Mouse (Mus musculus) neural tube, embryonic 15.5 days (tissue): ENCODE results near the gene Nynrin. TPM values are rescaled to one million over a fixed set of nuclear protein-coding genes. Genes with fewer than 3 reads are reported as not detected.

Source experiments
- ATAC-seq: fragments of 200-750 bp; cut with Nextera tagmentation; 2 replicates; pipeline ENCODE4 v1.8.0; 2017; ENCODE audit warnings: mild to moderate bottlenecking, moderate TSS enrichment, moderate library complexity; ENCODE audit not compliant: low FRiP score
- H3K27ac ChIP-seq: fragments of 300-500 bp; sonication (generic); replicated peaks from 2 replicates; pipeline ENCODE4 v1.5.1; 2015; ENCODE audit warnings: mild to moderate bottlenecking, inconsistent platforms
- H3K27me3 ChIP-seq: fragments of 300-500 bp; sonication (generic); replicated peaks from 2 replicates; pipeline ENCODE4 v1.6.1; 2015; ENCODE audit warnings: inconsistent platforms
- H3K36me3 ChIP-seq: fragments of 300-500 bp; sonication (generic); 2 replicates; pipeline ENCODE4 v1.6.1; 2015; ENCODE audit warnings: inconsistent platforms
- H3K4me1 ChIP-seq: fragments of 300-500 bp; sonication (generic); 2 replicates; pipeline ENCODE4 v1.6.1; 2015; ENCODE audit warnings: inconsistent platforms
- H3K4me2 ChIP-seq: fragments of 300-500 bp; sonication (generic); 2 replicates; pipeline ENCODE4 v1.6.1; 2015; ENCODE audit warnings: inconsistent platforms, mild to moderate bottlenecking, moderate library complexity
- H3K4me3 ChIP-seq: fragments of 300-500 bp; sonication (generic); replicated peaks from 2 replicates; pipeline ENCODE4 v1.5.1; 2015; ENCODE audit warnings: mild to moderate bottlenecking, inconsistent platforms
- H3K9ac ChIP-seq: fragments of 300-500 bp; sonication (generic); replicated peaks from 2 replicates; pipeline ENCODE4 v1.6.1; 2015; ENCODE audit warnings: mild to moderate bottlenecking, inconsistent platforms
- H3K9me3 ChIP-seq: fragments of 300-500 bp; sonication (generic); replicated peaks from 2 replicates; pipeline ENCODE4 v1.6.1; 2016; ENCODE audit warnings: inconsistent platforms
- WGBS: fragments of 180-500 bp; shearing (Covaris S2); methylation state at CpG from one replicate; pipeline ENCODE4 v1.1.7; 2015; ENCODE audit warnings: mixed read lengths; 5-methylcytosine and 5-hydroxymethylcytosine counted together
- polyA plus RNA-seq: library from polyadenylated mRNA; unstranded; fragments of >200 nt; fragmentation: Nextera tagmentation; extraction: Ambion mirVana; gene quantifications from 2 replicates; pipeline ENCODE4 v1.2.1, GENCODE M21; 2015

Gene Nynrin
- polyA plus RNA-seq, 1 experiment from 2014 or later, result 9.5 TPM

DNA sequence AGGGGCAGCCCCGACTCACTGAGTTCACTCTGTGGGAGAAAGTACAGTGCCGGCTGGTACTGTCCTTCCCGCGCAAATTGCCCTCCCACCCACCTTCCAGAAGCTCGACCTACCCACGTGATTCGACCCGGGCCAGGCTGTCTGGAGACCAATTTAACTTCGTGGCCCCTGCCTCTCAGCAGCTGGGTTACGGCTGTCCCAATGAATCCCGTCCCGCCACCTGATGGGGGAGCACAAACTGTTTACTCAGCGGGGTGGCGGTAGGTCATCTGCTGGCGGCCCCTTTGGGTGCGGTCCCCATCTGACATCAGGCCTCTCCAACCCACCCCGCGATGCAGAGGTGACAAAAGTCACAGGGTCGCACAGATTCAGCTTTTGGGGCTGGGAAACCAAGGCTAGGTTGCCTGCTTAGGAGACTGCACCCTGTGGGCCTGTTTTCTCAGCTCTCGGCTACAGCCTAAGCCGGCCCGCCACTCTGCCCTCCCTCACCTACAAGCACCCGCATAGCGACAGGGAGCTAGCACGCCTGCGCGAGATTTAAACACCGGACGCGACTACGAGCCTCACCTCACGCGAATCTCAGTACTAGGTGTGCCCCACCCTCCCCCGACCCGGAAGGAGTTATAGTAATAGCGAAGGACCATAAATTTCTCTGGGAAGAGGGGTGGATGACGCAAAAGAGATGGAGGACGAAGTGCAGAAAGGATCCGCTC, 46.0 kb downstream of the Nynrin start, which contains the start of gene Sdr39u1:
Sdr39u1 (minus strand) TSS at position 593 of the 713 bp plus-strand sequence.
- Histone ChIP-seq H3K27ac (peak within 1 kb of the TSS; percentile 88), H3K4me1 (peaks cover 22% of the 10 kb centered on the region), H3K4me3 (peak within 1 kb of the TSS; percentile 56), H3K9ac (peak within 1 kb of the TSS; percentile 77), H3K27me3 (no peaks in the 10 kb centered on the region), H3K4me2 (peak within 1 kb of the TSS; percentile 86), H3K36me3 (peaks cover 35% of the 10 kb centered on the region), H3K9me3 (no peaks in the 10 kb centered on the region)
- 2% methylated on average over 39 of the region's 39 CpGs for WGBS
- ATAC-seq, result peak; percentile 97

DNA sequence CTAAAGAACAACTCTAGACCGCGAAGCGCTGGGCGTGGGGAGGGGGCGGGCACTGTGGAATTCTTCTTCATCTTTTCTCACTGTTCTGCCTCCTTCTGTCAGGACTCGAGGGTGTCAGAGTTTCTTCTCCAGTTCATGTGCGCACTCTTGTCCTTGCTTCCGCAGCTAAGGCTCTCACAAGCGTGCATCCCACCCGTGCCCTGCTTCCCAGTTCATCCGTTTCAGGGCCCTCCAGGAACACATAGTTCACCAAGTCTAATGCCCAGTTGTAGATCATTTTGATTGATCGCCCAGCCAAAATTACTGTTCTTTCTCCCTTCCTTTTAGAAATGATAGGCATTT, 46.6 kb downstream of the Nynrin start:
- H3K4me3 ChIP-seq, result peak overlapping the region; percentile 56
- ATAC-seq, result peak; percentile 65
- WGBS, result 7% methylated on average over 12 of the region's 12 CpGs
- peak overlapping the region; percentile 77 for H3K9ac ChIP-seq
- H3K9me3 ChIP-seq, result no peaks in the 10 kb centered on the region
- H3K36me3 ChIP-seq, result peaks cover 30% of the 10 kb centered on the region
- H3K27me3 ChIP-seq, result no peaks in the 10 kb centered on the region
- peak overlapping the region; percentile 88 for H3K27ac ChIP-seq
- peak overlapping the region; percentile 86 for H3K4me2 ChIP-seq
- peaks cover 22% of the 10 kb centered on the region for H3K4me1 ChIP-seq

DNA sequence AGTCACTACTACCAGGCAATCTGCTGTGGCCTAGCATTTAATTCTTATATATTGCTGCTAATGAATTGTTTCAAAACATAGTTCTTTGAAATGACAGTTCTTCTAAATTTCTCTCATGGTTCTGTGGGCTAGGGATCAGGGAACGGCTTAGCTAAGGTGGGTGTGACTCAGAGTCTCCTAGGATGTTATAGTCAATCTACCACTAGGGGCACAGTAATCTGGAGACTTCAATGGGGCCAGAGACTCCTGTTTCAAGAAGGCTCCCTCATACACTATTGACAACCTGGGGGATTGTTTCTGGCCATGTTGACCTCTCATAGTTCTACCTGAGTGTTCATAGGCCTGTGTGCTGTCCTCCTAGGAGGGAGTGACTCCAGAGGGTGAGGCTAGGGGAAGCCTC, 51.7 kb downstream of the Nynrin start:
- no peak overlapping the region for H3K4me2 ChIP-seq
- H3K36me3 ChIP-seq, result no peaks in the 10 kb centered on the region
- no peaks in the 10 kb centered on the region for H3K9me3 ChIP-seq
- H3K4me3 ChIP-seq, result no peak overlapping the region
- H3K27ac ChIP-seq, result no peak overlapping the region
- no peak overlapping the region for H3K9ac ChIP-seq
- peaks cover 7% of the 10 kb centered on the region for H3K4me1 ChIP-seq
- WGBS, result 35% methylated on average over 1 of the region's 1 CpGs
- ATAC-seq, result no peak
- H3K27me3 ChIP-seq, result no peaks in the 10 kb centered on the region

DNA sequence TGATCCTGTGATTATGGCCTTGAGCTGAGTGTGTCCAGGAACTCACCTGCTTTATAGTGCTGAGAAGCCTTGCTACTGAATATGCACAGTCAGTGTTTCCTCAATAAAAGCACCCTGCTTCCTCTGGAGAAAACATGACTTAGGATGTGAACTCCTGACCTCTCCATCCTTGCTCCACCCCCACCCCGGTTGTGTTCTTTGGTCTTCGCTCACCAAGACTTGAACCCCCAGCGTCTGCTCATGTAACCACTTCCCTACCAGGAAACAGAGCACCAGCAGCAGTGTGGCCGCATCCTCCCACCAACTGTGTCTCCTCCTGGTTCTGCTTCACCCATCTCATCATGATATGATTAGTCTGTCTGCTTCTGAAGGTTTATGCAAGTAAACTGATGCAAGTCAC, 59.6 kb downstream of the Nynrin start:
- Histone ChIP-seq H3K4me3 (no peak overlapping the region), H3K36me3 (no peaks in the 10 kb centered on the region), H3K4me1 (no peaks in the 10 kb centered on the region), H3K9me3 (no peaks in the 10 kb centered on the region), H3K27ac (no peak overlapping the region), H3K27me3 (no peaks in the 10 kb centered on the region), H3K9ac (no peak overlapping the region), H3K4me2 (no peak overlapping the region)
- ATAC-seq, result no peak
- WGBS, result 68% methylated on average over 4 of the region's 4 CpGs

DNA sequence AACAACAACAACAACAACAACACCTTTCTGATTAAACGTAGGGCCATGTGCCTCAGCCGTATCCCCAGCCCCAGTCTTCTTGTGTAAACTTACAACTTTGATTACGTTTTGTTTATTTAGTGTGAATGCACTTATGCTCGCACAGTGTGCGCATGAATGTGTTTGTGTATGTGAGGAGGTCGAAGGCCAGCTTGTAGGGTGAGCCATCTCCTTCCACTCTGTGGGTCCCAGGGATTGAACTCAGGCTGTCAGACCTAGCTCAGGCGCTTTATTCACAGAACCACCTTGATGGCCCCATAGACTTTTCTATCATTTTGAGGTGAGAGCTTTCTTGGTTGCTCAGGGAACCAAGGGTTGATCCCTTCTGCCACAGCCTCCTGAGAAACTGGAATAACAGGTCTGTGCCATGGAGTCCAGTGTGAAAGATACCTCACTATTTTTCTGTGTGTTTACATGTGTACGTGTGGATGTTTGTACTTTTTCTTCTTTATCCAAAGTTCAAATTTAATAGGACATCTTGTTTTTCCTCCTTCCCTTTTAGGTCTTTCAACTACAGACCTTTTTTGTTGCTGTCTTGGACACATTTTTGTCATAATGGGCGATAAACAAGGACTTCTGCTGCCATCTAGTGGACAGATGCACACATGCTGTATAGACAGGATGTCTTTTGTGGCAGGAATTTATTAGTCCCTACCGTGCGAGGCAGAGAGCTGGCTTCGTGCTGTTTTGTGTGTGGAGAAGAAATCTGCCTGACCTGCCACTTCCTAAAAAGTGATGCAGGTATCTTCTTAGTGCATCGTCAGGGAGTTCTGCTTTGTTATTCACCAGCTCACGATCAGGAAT, 64.7 kb downstream of the Nynrin start:
- WGBS, result 44% methylated on average over 14 of the region's 14 CpGs

DNA sequence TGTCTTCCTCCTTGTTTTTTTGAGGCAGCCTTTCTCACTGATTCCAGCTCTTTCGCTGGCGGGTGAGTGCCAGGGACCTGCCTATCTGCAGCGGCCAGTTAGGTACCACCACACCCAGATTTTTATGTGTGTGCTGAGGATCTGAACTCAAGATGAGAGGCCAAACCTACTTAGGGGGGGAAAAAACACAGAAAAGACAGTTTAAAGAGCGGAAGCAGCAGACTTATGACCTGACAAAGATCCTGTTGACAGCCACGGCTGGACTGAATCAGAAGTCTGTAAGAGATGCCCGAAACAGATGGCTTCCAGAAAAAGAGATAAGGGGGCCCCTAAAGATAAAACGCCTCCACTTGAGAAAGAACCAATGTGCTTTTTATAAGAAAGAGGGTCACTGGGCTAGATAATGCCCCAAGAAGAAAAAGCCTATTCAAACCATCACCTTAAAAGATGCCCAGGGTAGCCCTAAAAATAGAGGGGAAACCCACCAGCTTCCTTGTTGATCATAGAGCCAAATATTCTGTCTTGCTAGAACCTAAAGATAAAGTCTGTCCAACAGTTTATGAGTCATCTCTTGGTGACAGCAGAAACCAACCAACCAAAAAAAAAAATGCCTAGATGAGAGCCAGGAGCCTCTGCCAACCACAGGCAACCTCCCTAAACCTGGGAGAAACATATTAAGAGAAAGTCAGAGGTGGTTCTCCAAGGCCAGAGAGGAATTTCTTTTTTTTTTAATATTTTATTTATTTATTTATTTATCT, 68.8 kb downstream of the Nynrin start:
- H3K27me3 ChIP-seq, result no peaks in the 10 kb centered on the region
- no peak overlapping the region for H3K27ac ChIP-seq
- no peak overlapping the region for H3K4me3 ChIP-seq
- 0 out of 2 replicates have a peak, but pooled peaks cover 3% of the 10 kb centered on the region for H3K4me1 ChIP-seq
- H3K9me3 ChIP-seq, result no peaks in the 10 kb centered on the region
- no peak for ATAC-seq
- H3K36me3 ChIP-seq, result no peaks in the 10 kb centered on the region
- WGBS, result 81% methylated on average over 7 of the region's 7 CpGs
- H3K4me2 ChIP-seq, result no peak overlapping the region
- no peak overlapping the region for H3K9ac ChIP-seq

More for the DNA sequence above, 64.7 kb downstream of the Nynrin start:
- Histone ChIP-seq H3K36me3 (no peaks in the 10 kb centered on the region), H3K4me3 (peak overlapping the region; percentile 16; the same call in 1 of the 2 replicates), H3K9me3 (no peaks in the 10 kb centered on the region), H3K4me2 (peak overlapping the region; percentile 45), H3K27ac (no peak overlapping the region; the same call in 1 of the 2 replicates), H3K9ac (peak overlapping the region; percentile 37; the same call in 1 of the 2 replicates), H3K4me1 (0 out of 2 replicates have a peak, but pooled peaks cover 3% of the 10 kb centered on the region), H3K27me3 (no peaks in the 10 kb centered on the region)
- peak; percentile 87 for ATAC-seq

Other genes with a start within 250 kb of the Nynrin start
- gene Rec8, start 236.0 kb upstream of the Nynrin start, polyA plus RNA-seq, result 15.1 and 16.6 TPM in 2 replicates
- gene Ipo4, start 218.1 kb upstream of the Nynrin start, polyA plus RNA-seq, result 110 and 121 TPM in 2 replicates
- 0.77 and 1.7 TPM in 2 replicates for gene Gm49378, start 216.1 kb upstream of the Nynrin start, polyA plus RNA-seq
- gene Tm9sf1, start 210.2 kb upstream of the Nynrin start, polyA plus RNA-seq, result 62.6 and 72.5 TPM in 2 replicates
- gene Tssk4, start 203.8 kb upstream of the Nynrin start, polyA plus RNA-seq, result 0.31 and 0.32 TPM in 2 replicates
- 76.0 and 79.8 TPM in 2 replicates for gene Mdp1, start 193.5 kb upstream of the Nynrin start, polyA plus RNA-seq
- gene Gmpr2, start 182.1 kb upstream of the Nynrin start, polyA plus RNA-seq, result 50.2 and 50.8 TPM in 2 replicates
- gene Nedd8, start 181.9 kb upstream of the Nynrin start, polyA plus RNA-seq, result 590 and 594 TPM in 2 replicates
- gene Tinf2, start 172.2 kb upstream of the Nynrin start, polyA plus RNA-seq, result 24.9 and 28.3 TPM in 2 replicates
- 0.31 and 0.96 TPM in 2 replicates for gene Tgm1, start 140.1 kb upstream of the Nynrin start, polyA plus RNA-seq
- 56.7 and 65.1 TPM in 2 replicates for gene Rabggta, start 131.7 kb upstream of the Nynrin start, polyA plus RNA-seq
- 79.7 and 84.6 TPM in 2 replicates for gene Dhrs1, start 108.3 kb upstream of the Nynrin start, polyA plus RNA-seq
- 25.1 and 31.5 TPM in 2 replicates for gene Nop9, start 108.3 kb upstream of the Nynrin start, polyA plus RNA-seq
- 0.35 and 0.93 TPM in 2 replicates for gene Cideb, start 95.6 kb upstream of the Nynrin start, polyA plus RNA-seq
- gene Ltb4r2, start 92.6 kb upstream of the Nynrin start, polyA plus RNA-seq, result 0.42 and 0.88 TPM in 2 replicates
- 0.42 and 0.80 TPM in 2 replicates for gene Ltb4r1, start 88.0 kb upstream of the Nynrin start, polyA plus RNA-seq
- gene Adcy4, start 69.9 kb upstream of the Nynrin start, polyA plus RNA-seq, result 4.1 and 5.2 TPM in 2 replicates
- gene Ripk3, start 65.1 kb upstream of the Nynrin start, polyA plus RNA-seq, result 2.8 and 14.2 TPM in 2 replicates
- gene Nfatc4, start 30.9 kb upstream of the Nynrin start, polyA plus RNA-seq, result 9.8 and 11.5 TPM in 2 replicates
- gene Cbln3, start 30.4 kb downstream of the Nynrin start, polyA plus RNA-seq, result 0.45 and 0.58 TPM in 2 replicates
- gene Khnyn, start 30.9 kb downstream of the Nynrin start, polyA plus RNA-seq, result 11.0 and 11.9 TPM in 2 replicates
- gene Sdr39u1, start 46.3 kb downstream of the Nynrin start, polyA plus RNA-seq, result 148 and 166 TPM in 2 replicates
- gene Cma1, start 90.7 kb downstream of the Nynrin start, polyA plus RNA-seq, result 1.7 and 3.5 TPM in 2 replicates
- not detected in 2 replicates for gene Cma2, start 97.0 kb downstream of the Nynrin start, polyA plus RNA-seq
- gene Mcpt1, start 164.0 kb downstream of the Nynrin start, polyA plus RNA-seq, result not detected in 2 replicates
- gene Mcpt9, start 176.5 kb downstream of the Nynrin start, polyA plus RNA-seq, result not detected in 2 replicates
- gene Mcpt2, start 188.0 kb downstream of the Nynrin start, polyA plus RNA-seq, result not detected in 2 replicates
- gene Mcpt4, start 208.3 kb downstream of the Nynrin start, polyA plus RNA-seq, result 0.18 TPM in 1 of 2 replicates, not detected in the other
- gene Mcpt8, start 231.3 kb downstream of the Nynrin start, polyA plus RNA-seq, result 0.37 and 0.47 TPM in 2 replicates
- not detected in 2 replicates for gene Ctsg, start 248.6 kb downstream of the Nynrin start, polyA plus RNA-seq